Mouse (Mus musculus) G1E (cell line): Measurements from ENCODE around the gene Cryga. TPM values are rescaled to one million over a fixed set of nuclear protein-coding genes. Genes with fewer than 3 reads are reported as not detected.

Source experiments
- ATAC-seq: 2 replicates; pipeline ENCODE4 v1.8.0; 2016; ENCODE audit warnings: mild to moderate bottlenecking; ENCODE audit not compliant: insufficient number of reproducible peaks, poor library complexity, low FRiP score, severe bottlenecking; ENCODE audit errors: extremely low read depth
- DNase-seq: peaks from one replicate; pipeline ENCODE4 v3.0.0; 2012; ENCODE audit warnings: low spot score
- H3K27me3 ChIP-seq: 2 replicates; pipeline ENCODE4 v1.6.1; 2012; ENCODE audit warnings: mild to moderate bottlenecking, low read length, inconsistent platforms; ENCODE audit not compliant: insufficient read depth
- H3K36me3 ChIP-seq: replicated peaks from 2 replicates; pipeline ENCODE3; 2012; ENCODE audit warnings: mild to moderate bottlenecking, inconsistent platforms
- H3K4me1 ChIP-seq: 2 replicates; pipeline ENCODE4 v1.6.1; 2012; ENCODE audit warnings: low read depth, low read length, inconsistent platforms, mixed read lengths; ENCODE audit not compliant: insufficient read depth
- H3K4me3 ChIP-seq: 2 replicates; pipeline ENCODE4 v1.5.1; 2012; ENCODE audit warnings: low read depth, mild to moderate bottlenecking, inconsistent platforms, low read length, moderate library complexity, mixed read lengths
- H3K9me3 ChIP-seq: replicated peaks from 2 replicates; pipeline ENCODE4 v1.6.1; 2012; ENCODE audit warnings: inconsistent platforms
- CTCF ChIP-seq: IDR thresholded peaks from 2 replicates; pipeline ENCODE4 v1.5.1; 2012; ENCODE audit warnings: low read depth, low read length, inconsistent platforms, mixed read lengths
- GATA1 ChIP-seq: IDR thresholded peaks from 2 replicates; pipeline ENCODE4 v1.6.1; 2012; ENCODE audit warnings: borderline replicate concordance, low read length, inconsistent platforms, mixed read lengths
- GATA2 ChIP-seq: IDR thresholded peaks from 2 replicates; pipeline ENCODE4 v1.6.1; 2012; ENCODE audit warnings: low read depth, low read length, inconsistent platforms, borderline replicate concordance
- POLR2AphosphoS5 ChIP-seq: IDR thresholded peaks from 2 replicates; pipeline ENCODE4 v1.6.1; 2012; ENCODE audit warnings: low read depth, low read length, inconsistent platforms; ENCODE audit not compliant: insufficient replicate concordance
- TAL1 ChIP-seq: conservative IDR thresholded peaks from 2 replicates; pipeline ENCODE4 v1.6.1; 2012; ENCODE audit warnings: low read depth, low read length, inconsistent platforms, mixed read lengths
- polyA plus RNA-seq: library from polyadenylated mRNA; stranded (reverse); fragments of >175 nt; gene quantifications from 2 replicates; pipeline ENCODE4 v1.2.3, GENCODE M21; 2012
- total RNA-seq, 2 experiments: library from RNA; stranded (forward) in 1 of 2; stranded (reverse) in 1 of 2; fragments of 200-1000 nt in 1 of 2; fragments of >200 nt in 1 of 2; fragmentation: Nextera tagmentation in 1 of 2; gene quantifications; 2 replicates each; pipeline ENCODE4 v1.2.3; 2014 to 2017

The Cryga gene
- total and polyA plus RNA-seq, 3 experiments = not detected

- Histone ChIP-seq H3K36me3 (no peaks in the 10 kb centered on the region), H3K9me3 (no peaks in the 10 kb centered on the region), H3K27me3 (peaks cover 4% of the 10 kb centered on the region; the same call in 1 of the 2 replicates), H3K4me1 (peaks cover 34% of the 10 kb centered on the region), H3K4me3 (no peak overlapping the region)
- TF ChIP-seq CTCF (no peak), TAL1 (no peak), POLR2AphosphoS5 (no peak), GATA2 (no peak), GATA1 (no peak)
- DNase-seq = no peak
- no peak for ATAC-seq
These were observed 10.5 kb upstream of the Cryga start for GRCm38 (mm10) chr1:65113536-65114172.

- TF ChIP-seq GATA1 = no peak
- TF ChIP-seq TAL1 = no peak
- TF ChIP-seq CTCF = no peak
- no peak for TF ChIP-seq GATA2
- TF ChIP-seq POLR2AphosphoS5 = no peak
- ATAC-seq (no peak), DNase-seq (no peak)
- Histone ChIP-seq H3K4me3 (no peak overlapping the region), H3K4me1 (peaks cover 36% of the 10 kb centered on the region), H3K27me3 (peaks cover 4% of the 10 kb centered on the region; the same call in 1 of the 2 replicates), H3K36me3 (no peaks in the 10 kb centered on the region), H3K9me3 (no peaks in the 10 kb centered on the region)
These were observed 9.6 kb upstream of the Cryga start for GRCm38 (mm10) chr1:65112807-65113196.

DNA sequence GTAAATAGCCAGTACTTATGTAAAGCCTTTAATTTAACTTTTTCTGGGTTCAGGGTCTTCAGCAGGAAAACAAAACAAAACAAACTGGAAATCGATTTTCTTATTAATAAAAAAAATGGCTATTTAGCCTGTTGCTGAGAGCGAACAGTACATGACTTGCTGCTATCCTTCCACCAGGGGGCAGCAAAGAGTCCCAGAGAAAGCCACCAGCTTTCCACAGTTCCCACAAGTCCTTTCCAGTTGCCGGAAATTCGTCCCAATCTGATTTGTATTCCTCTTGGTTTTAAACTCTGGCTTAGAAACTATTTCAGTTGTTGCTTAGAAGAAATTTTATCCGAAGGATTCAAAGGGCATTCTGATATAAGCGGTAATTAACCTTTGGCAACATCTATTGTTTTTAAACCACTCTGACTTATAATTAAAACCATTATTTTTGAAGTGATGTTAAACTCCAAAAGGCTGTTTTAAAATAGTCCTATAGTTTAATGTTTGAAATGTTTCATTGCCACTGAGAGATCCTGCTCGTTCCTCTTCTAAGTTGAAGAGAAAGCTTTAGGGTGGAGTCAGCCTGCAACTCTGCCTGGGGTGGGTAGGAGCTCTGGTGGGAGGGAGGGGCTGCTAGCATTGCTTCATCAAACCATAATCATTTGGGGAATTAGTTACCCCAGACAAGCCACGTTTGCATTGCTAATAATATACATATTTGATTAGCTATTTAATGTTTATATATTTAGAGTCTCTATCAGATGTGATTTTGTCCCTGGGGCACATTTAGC is 9.0 kb upstream of the Cryga start:
- H3K9me3 ChIP-seq = no peaks in the 10 kb centered on the region
- ATAC-seq (peak; percentile 70), DNase-seq (peak; percentile 58)
- H3K36me3 ChIP-seq = no peaks in the 10 kb centered on the region
- peaks cover 4% of the 10 kb centered on the region; the same call in 1 of the 2 replicates for H3K27me3 ChIP-seq
- peaks cover 38% of the 10 kb centered on the region for H3K4me1 ChIP-seq
- H3K4me3 ChIP-seq = no peak overlapping the region
- no peak for TF ChIP-seq GATA1
- TF ChIP-seq POLR2AphosphoS5 = no peak
- TF ChIP-seq GATA2 = no peak
- peak; percentile 83 for TF ChIP-seq CTCF
- TF ChIP-seq TAL1 = no peak

GRCm38 (mm10) chr1:65109756-65110435 is 6.7 kb upstream of the Cryga start:
- Histone ChIP-seq H3K4me1 (peaks cover 38% of the 10 kb centered on the region), H3K27me3 (peaks cover 4% of the 10 kb centered on the region; the same call in 1 of the 2 replicates), H3K4me3 (peak overlapping the region; percentile 14; the same call in 1 of the 2 replicates), H3K36me3 (no peaks in the 10 kb centered on the region), H3K9me3 (no peaks in the 10 kb centered on the region)
- ATAC-seq = no peak
- TF ChIP-seq CTCF = no peak
- no peak for TF ChIP-seq POLR2AphosphoS5
- TF ChIP-seq TAL1 = no peak
- no peak for TF ChIP-seq GATA2
- TF ChIP-seq GATA1 = no peak
- DNase-seq = no peak

DNA sequence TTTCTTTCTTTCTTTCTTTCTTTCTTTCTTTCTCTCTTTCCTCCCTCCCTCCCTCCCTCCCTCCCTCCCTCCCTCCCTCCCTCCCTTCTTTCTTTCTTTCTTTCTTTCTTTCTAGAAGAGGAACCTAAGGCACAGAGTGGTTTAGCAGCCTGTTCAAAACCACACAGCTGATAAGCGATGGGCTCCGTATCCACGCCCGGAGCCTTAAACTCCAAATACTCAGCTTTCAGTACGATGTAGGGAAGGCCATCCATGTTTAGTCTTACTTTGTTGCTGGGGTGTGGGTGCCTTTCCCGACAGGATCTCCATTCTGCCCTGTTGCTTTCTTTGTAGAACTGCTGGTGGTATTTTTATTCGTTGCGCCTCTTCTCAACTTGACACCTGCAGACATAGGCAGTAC is 6.0 kb upstream of the Cryga start:
- peaks cover 10% of the 10 kb centered on the region; the same call in 1 of the 2 replicates for H3K27me3 ChIP-seq
- H3K36me3 ChIP-seq = no peaks in the 10 kb centered on the region
- no peaks in the 10 kb centered on the region for H3K9me3 ChIP-seq
- DNase-seq = no peak
- TF ChIP-seq TAL1 (no peak), POLR2AphosphoS5 (no peak), CTCF (no peak), GATA1 (no peak), GATA2 (no peak)
- ATAC-seq = no peak
- H3K4me3 ChIP-seq = no peak overlapping the region
- H3K4me1 ChIP-seq = peaks cover 38% of the 10 kb centered on the region

DNA sequence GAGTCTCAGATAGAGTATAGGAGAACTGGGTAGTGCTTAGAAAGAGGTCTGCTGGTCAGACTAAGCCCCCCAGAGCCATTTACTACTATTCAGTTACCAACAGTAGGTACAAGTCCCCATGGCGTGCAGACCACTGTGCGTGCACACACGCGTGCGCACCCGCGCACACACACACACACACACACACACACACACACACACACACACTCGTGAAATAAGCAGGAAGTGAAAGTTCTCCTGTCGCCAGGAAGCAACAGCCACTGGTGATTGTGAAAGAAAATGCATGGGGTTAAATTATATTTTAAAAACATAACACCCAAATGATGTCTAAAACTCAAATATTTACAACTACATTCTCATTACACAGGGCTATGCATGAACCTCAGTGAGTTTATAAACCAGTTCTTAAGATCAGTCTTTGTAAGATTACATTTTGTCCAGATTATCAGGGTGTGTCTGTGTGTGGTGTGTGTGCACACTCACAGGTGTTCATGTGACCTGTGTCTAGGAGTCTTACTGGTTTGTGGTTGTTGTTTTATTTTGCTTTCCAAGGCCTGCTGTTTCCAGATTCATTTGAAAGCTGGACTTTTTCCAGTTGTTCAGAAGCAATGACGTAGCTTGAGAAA is 4.6 kb upstream of the Cryga start:
- H3K36me3 ChIP-seq = no peaks in the 10 kb centered on the region
- ATAC-seq (no peak), DNase-seq (no peak)
- no peak overlapping the region for H3K4me3 ChIP-seq
- peaks cover 31% of the 10 kb centered on the region for H3K4me1 ChIP-seq
- H3K27me3 ChIP-seq = peaks cover 15% of the 10 kb centered on the region; the same call in 1 of the 2 replicates
- H3K9me3 ChIP-seq = no peaks in the 10 kb centered on the region
- no peak for TF ChIP-seq TAL1
